Comparison of ENCODE assay signal across 8 mouse cellular contexts in the genomic region with DNA sequence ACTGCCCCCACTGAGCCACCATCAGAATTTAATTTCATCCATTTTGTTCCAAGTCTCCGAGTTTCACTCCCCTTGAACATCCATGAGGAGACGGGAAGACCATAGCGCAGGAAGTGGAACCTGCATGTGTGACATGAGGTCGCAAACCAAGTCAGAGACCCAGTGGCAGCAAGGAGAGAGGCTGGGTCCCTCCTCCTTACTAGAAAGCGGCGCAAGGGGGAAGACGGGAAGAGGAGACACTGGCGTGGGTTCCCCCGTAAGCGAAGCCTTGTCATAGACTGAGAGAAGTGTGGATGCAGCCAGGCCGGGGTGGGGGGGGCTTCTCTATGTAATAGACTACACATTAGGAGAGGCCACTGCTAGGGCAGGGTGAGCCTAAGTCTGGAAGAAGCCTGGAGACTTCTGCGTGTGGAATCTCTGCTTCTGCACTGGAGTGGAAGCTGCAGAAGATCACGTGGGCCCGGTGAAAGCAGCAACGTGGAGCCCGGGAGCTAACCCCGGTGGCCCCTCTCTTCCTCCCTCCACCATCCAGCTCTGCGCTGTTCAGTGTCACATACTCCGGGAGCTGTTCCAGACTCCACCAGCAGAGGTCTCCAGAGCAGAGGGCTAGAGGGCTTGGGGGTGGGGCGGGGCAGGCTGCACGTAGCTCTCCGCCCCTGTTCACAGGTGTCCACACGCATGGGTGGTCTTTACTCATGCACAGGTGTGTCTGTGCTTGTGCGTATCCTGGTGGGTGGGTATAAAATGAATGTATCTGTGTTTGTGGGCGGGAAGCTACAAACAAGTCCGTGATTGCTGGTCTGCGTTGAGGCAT.
A peak's percentile ranks its signal among the peaks of the same experiment; 100 is the strongest.
DNase-seq lines count a peak whose midpoint lies in the region; ATAC-seq and TF ChIP-seq lines count a peak whose summit lies in the region.

No protein-coding gene starts in this region.

- H3K79me2 ChIP-seq in liver, adult 2 months (ENCODE audit: control insufficient read depth, insufficient read depth, low read length), result no peaks in the 10 kb centered on the region

- 18% methylated on average over 27 of the region's 27 CpGs for WGBS in heart, embryonic 13.5 days
- WGBS in kidney, embryonic 16.5 days, result 16% methylated on average over 27 of the region's 27 CpGs
- WGBS in liver, adult 2 months, result 26% methylated on average over 27 of the region's 27 CpGs

- peak overlapping the region; percentile 45 for H3K4me2 ChIP-seq in heart, embryonic 13.5 days
- peak overlapping the region; percentile 39 for H3K4me2 ChIP-seq in kidney, embryonic 16.5 days (replicated peaks; ENCODE audit: low read depth, low read length)

- no peak for TF ChIP-seq POLR2A in liver, adult 2 months (IDR thresholded peaks at IDR 0.05; ENCODE audit: extremely low read depth, insufficient read depth, low read length)

- peak; percentile 92 for DNase-seq in CD4-positive, CD25-positive, alpha-beta regulatory T cell, adult 2 months (ENCODE audit: low read depth, low spot score)
- peak; percentile 26 for DNase-seq in brain, embryonic 18.5 days (ENCODE audit: low read depth, low spot score)
- DNase-seq in liver, adult 2 months (ENCODE audit: extremely low read depth, low read depth, low spot score), result peak; percentile 34
- DNase-seq in spleen, postnatal 36 days (ENCODE audit: low spot score in 2 of 2), result peak; percentile 83 to 85

- peaks cover 12% of the 10 kb centered on the region; the same call in 1 of the 2 replicates for H3K27me3 ChIP-seq in heart, embryonic 13.5 days (replicated peaks)
- no peaks in the 10 kb centered on the region for H3K27me3 ChIP-seq in kidney, embryonic 16.5 days (ENCODE audit: insufficient read depth, low read length)
- H3K27me3 ChIP-seq in liver, adult 2 months (ENCODE audit: control insufficient read depth, insufficient read depth, low read length), result no peaks in the 10 kb centered on the region

- peaks cover 26% of the 10 kb centered on the region for H3K4me1 ChIP-seq in heart, embryonic 13.5 days
- H3K4me1 ChIP-seq in kidney, embryonic 16.5 days (ENCODE audit: insufficient read depth, low read length), result peaks cover 29% of the 10 kb centered on the region
- H3K4me1 ChIP-seq in liver, adult 2 months (ENCODE audit: control insufficient read depth, insufficient read depth, low read length), result peaks cover 4% of the 10 kb centered on the region; the same call in 1 of the 2 replicates

- peak overlapping the region; percentile 12; the same call in 1 of the 2 replicates for H3K4me3 ChIP-seq in heart, embryonic 13.5 days
- peak overlapping the region; percentile 4 for H3K4me3 ChIP-seq in kidney, embryonic 16.5 days (ENCODE audit: low read length)
- H3K4me3 ChIP-seq in liver, adult 2 months (ENCODE audit: insufficient read depth, low read depth, low read length), result no peak overlapping the region

- no peak overlapping the region for H3K27ac ChIP-seq in heart, embryonic 13.5 days (replicated peaks)
- H3K27ac ChIP-seq in kidney, embryonic 16.5 days (ENCODE audit: low read length), result no peak overlapping the region
- H3K27ac ChIP-seq in liver, adult 2 months (replicated peaks; ENCODE audit: insufficient read depth, low read depth, low read length), result no peak overlapping the region

- peak overlapping the region; percentile 58 for H3K9ac ChIP-seq in heart, embryonic 13.5 days
- peak overlapping the region; percentile 60 for H3K9ac ChIP-seq in kidney, embryonic 16.5 days (replicated peaks; ENCODE audit: low read length)
- no peak overlapping the region for H3K9ac ChIP-seq in liver, adult 2 months (ENCODE audit: low read depth, low read length)

- peak; percentile 66 for ATAC-seq in erythroid progenitor cell, adult 5-6 weeks (replicated peaks; ENCODE audit: low FRiP score, poor library complexity, severe bottlenecking)
- peak; percentile 23; the same call in 1 of the 2 replicates for ATAC-seq in heart, embryonic 13.5 days (ENCODE audit: extremely low read depth, insufficient number of reproducible peaks, low FRiP score, low TSS enrichment)
- ATAC-seq in kidney, embryonic 16.5 days (ENCODE audit: low FRiP score, low TSS enrichment), result peak; percentile 87
- peak; percentile 77 for ATAC-seq in monocyte, adult 5-6 weeks (replicated peaks; ENCODE audit: insufficient number of reproducible peaks, low FRiP score, low TSS enrichment, poor library complexity, severe bottlenecking)

- peaks cover 9% of the 10 kb centered on the region; the same call in 1 of the 2 replicates for H3K9me3 ChIP-seq in heart, embryonic 13.5 days
- H3K9me3 ChIP-seq in kidney, embryonic 16.5 days (ENCODE audit: low read length), result no peaks in the 10 kb centered on the region; the same call in 1 of the 2 replicates

- TF ChIP-seq CTCF in liver, adult 2 months (IDR thresholded peaks at IDR 0.05; ENCODE audit: low read depth, low read length), result peak; percentile 93

- no peaks in the 10 kb centered on the region for H3K36me3 ChIP-seq in heart, embryonic 13.5 days
- H3K36me3 ChIP-seq in kidney, embryonic 16.5 days (ENCODE audit: insufficient read depth, low read length), result no peaks in the 10 kb centered on the region
- H3K36me3 ChIP-seq in liver, adult 2 months (ENCODE audit: control insufficient read depth, insufficient read depth, low read length), result no peaks in the 10 kb centered on the region

Comparison
In these comparisons a context has a peak if more than half of its experiments do, and no peak if none do; other contexts are left out.
1. DNase-seq: peak in every context shown above with its lines; median percentile 92 in CD4-positive, CD25-positive, alpha-beta regulatory T cell, adult 2 months; 84 in spleen, postnatal 36 days; 34 in liver, adult 2 months; 26 in brain, embryonic 18.5 days.
2. ATAC-seq: peak in every context shown above with its lines; median percentile 87 in kidney, embryonic 16.5 days; 77 in monocyte, adult 5-6 weeks; 66 in erythroid progenitor cell, adult 5-6 weeks; 23 in heart, embryonic 13.5 days.